Mouse (Mus musculus) bone marrow, adult 2 months (tissue): ENCODE results near the gene Plscr4.

Experiments used
- CTCF ChIP-seq: fragments of 200-500 bp; IDR thresholded peaks from 2 replicates; pipeline ENCODE4 v1.5.1; 2011; ENCODE audit warnings: low read length, control low read depth; ENCODE audit not compliant: control insufficient read depth, insufficient read depth
- POLR2A ChIP-seq: fragments of 200-500 bp; IDR thresholded peaks from 2 replicates; pipeline ENCODE4 v1.6.1; 2011; ENCODE audit warnings: low read depth, mild to moderate bottlenecking, control low read depth, low read length, borderline replicate concordance; ENCODE audit not compliant: control insufficient read depth

GRCm38 (mm10) chr9:92410225-92410624 is 46.9 kb upstream of the Plscr4 start:
- TF ChIP-seq CTCF, result no peak
- TF ChIP-seq POLR2A, result no peak
